Mouse (Mus musculus): ENCODE data around the gene Spata31d1d. TPM values are rescaled to one million over a fixed set of nuclear protein-coding genes. Genes with fewer than 3 reads are reported as not detected.
"Not testable (repeated sequence)": the region's sequence is repeated elsewhere in the genome, so short reads cannot be mapped to it uniquely, and the experiment has no call there.

Gene Spata31d1d
- total RNA-seq, 2 experiments from 2014 or later: not detected

GRCm38 (mm10) chr13:59735190-59735589, 3.6 kb upstream of the Spata31d1d start:
- intact Hi-C loops (cut with DNase I; ENCODE audit: low total_unique reads): no loop called here
- no peak for DNase-seq

- DNase-seq; intact Hi-C loops (cut with DNase I; ENCODE audit: low total_unique reads): not testable (repeated sequence)
Measured at GRCm38 (mm10) chr13:59734347-59734746, 2.8 kb upstream of the Spata31d1d start.

- intact Hi-C loops (cut with DNase I; ENCODE audit: low total_unique reads): no loop called here
- no peak for DNase-seq
Measured at GRCm38 (mm10) chr13:59733936-59734335, 2.4 kb upstream of the Spata31d1d start.

DNA sequence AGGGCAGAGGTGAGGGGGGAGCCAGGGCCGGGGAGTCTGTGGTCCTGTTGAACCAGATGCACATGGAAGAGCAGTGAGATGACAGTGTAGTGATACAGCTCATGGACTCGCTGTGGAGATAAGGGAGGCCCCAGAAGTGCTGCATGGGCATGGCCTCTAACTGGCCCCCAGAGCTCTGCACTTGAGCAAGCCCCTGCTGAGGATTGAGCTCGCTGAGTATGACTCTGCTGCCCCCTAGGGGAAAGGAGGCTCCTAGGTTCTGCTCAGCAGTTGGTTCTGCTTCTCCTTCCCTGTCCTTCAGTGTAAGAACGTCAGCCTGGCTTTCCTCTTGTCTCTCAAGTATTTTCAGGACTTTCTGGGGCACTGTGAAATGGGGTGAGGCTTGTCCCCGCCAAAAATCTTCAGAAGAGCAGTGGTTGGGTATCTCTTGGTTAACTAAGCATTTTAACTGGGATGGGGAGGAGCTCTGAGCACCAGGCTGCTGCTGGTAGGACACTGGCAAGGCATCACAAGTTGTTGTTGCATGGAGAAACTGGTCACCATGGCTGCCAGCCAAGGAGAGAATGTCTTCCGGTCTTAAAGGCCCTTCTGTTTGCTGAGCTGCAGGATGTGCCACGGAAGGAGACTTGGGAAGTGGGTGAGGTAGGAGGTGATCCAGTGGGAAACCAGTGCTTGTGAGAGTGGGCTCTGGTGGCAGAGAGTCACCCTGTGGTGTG, 3.0 kb downstream of the Spata31d1d start:
- intact Hi-C loops (cut with DNase I; ENCODE audit: low total_unique reads): loop anchor here (5.0 kb wide), 2 partner anchors 111 to 211 kb away; no protein-coding TSS in a partner anchor
- DNase-seq: peak; percentile 77

GRCm38 (mm10) chr13:59726139-59726867, 5.2 kb downstream of the Spata31d1d start:
- intact Hi-C loops (cut with DNase I; ENCODE audit: low total_unique reads): loop anchor here (5.0 kb wide), 2 partner anchors 109 to 209 kb away; no protein-coding TSS in a partner anchor
- DNase-seq: no peak

DNA sequence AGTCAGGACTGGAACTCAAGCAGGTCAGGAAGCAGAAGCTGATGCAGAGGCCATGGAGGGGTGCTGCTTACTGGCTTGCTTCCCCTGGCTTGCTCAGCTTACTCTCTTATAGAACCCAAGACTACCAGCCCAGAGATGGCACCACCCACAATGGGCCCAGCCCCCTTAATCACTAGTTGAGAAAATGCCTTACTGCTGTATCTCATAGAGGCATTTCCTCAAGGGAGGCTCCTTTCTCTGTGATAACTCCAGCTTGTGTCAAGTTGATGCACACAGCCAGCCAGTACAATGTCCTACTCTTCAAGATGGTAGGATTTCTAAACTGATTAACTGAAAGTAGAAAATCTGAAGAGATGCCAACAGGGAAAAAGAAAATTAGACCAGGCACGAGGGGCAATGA, 9.5 kb downstream of the Spata31d1d start:
- intact Hi-C loops (cut with DNase I; ENCODE audit: low total_unique reads); DNase-seq: not testable (repeated sequence)

DNA sequence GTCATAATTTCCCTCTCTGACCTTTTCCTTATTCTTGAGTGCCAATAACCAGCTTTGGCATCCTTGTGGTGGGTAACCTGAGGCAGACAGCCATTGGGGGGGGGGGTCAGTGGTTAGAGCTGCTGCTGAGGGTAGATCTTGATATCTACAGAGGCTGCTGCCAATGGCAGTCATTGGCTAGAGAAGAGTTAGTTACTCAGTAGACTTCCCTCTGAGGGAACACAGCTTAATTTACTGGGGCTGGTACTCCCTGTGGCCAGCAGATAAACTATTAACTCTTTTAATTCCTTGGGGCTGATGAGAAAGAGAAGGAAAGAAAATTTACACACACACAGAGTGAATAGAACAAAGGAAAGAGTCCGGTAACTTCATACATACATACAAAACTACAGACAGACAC, 12.1 kb downstream of the Spata31d1d start:
- no peak for DNase-seq
- intact Hi-C loops (cut with DNase I; ENCODE audit: low total_unique reads): no loop called here

DNA sequence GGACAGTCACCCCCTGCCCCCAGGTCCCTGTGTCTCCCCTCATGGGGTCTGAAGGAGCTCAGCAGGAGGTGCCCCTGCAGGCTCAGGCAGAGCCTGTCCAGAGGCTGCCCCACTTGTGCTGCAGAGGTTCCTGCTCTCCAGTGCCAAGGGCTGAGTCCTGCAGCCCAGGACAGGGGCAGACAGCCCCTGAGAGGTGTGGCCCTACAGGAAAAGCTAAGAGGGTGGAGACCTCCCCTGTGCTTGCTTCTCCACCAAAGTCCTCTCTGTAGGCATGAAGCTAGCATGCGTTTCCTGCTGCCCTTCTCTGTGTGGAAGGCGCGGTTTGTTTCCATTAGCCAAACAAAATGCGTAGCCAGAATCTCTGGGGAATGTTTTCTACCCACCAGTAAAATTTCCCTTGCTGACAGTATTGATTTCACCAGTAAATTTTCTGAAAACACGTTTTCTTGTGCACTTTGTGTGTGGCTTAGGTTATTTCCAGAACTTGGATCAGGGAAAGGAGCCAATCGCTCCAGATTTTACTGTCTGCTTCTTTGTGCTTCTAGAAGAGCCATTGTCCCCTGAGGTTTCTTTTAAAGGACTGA, 12.6 kb downstream of the Spata31d1d start:
- DNase-seq; intact Hi-C loops (cut with DNase I; ENCODE audit: low total_unique reads): not testable (repeated sequence)

- DNase-seq: no peak
- intact Hi-C loops (cut with DNase I; ENCODE audit: low total_unique reads): no loop called here
Measured at GRCm38 (mm10) chr13:59713710-59714109, 17.8 kb downstream of the Spata31d1d start.

- DNase-seq; intact Hi-C loops (cut with DNase I; ENCODE audit: low total_unique reads): not testable (repeated sequence)
Measured at GRCm38 (mm10) chr13:59711984-59712383, 19.6 kb downstream of the Spata31d1d start, which contains the start of gene Spata31d1b. TSS of gene Spata31d1b (plus strand) at chr13:59712284.

- DNase-seq: no peak
- intact Hi-C loops (cut with DNase I; ENCODE audit: low total_unique reads): no loop called here
Measured at GRCm38 (mm10) chr13:59710230-59710629, 21.3 kb downstream of the Spata31d1d start, which contains the start of gene Spata31d1a. TSS of gene Spata31d1a (minus strand) at chr13:59710330.

DNA sequence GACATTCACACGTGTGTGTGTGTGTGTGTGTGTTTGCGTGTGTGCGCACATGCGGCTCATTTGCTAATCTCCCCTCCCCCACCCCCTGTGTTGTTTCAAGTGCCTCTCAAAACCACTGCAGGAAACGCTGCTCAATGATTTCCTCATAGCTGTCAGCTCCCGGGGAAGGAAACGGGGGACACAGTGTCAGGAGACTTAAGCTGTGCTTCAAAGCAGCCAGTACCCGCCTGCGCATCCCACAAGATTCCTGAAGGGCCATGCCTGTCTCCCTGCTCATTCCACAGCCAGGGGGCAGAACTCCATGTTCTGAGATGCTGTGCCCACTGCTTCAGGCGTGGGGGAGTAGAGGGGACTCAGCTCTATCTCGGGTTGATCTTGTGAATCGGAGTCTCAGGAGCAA, 27.0 kb downstream of the Spata31d1d start:
- no peak for DNase-seq
- intact Hi-C loops (cut with DNase I; ENCODE audit: low total_unique reads): no loop called here

DNA sequence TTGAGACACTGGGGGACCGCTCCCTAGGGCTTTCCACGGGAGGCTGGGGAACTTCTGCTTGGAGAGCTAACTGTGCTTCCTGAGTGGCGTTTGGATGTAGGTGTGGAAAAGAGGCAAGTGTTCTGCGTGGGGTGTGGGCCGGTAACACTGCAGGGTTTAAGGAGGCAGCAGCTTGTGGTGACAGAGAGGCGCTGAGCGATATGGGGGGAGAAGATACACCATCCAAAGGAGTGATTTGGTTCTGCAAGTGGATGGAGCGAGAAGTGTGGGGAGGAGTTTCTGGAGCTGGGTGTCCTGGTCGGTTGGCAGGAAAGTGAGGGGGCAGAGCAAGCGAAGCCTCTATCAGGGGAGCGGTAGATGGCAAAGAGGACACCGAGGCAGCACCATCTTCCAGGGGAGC, 28.0 kb downstream of the Spata31d1d start:
- intact Hi-C loops (cut with DNase I; ENCODE audit: low total_unique reads): no loop called here
- no peak for DNase-seq

DNA sequence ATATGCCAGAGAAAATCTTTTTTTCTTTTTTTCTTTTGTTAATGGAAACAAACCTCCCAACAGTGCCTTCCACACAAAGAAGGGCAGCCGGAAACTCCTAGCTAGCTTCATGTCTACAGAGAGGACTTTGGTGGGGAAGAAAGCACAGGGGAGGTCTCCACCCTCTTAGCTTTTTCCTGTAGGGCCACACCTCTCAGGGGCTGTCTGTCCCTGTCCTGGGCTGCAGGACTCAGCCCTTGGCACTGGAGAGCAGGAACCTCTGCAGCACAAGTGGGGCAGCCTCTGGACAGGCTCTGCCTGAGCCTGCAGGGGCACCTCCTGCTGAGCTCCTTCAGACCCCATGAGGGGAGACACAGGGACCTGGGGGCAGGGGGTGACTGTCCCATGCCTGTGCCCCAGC, 31.4 kb downstream of the Spata31d1d start:
- intact Hi-C loops (cut with DNase I; ENCODE audit: low total_unique reads); DNase-seq: not testable (repeated sequence)

- intact Hi-C loops (cut with DNase I; ENCODE audit: low total_unique reads): no loop called here
- no peak for DNase-seq
Measured at GRCm38 (mm10) chr13:59699131-59699530, 32.4 kb downstream of the Spata31d1d start.

GRCm38 (mm10) chr13:59695781-59696180, 35.8 kb downstream of the Spata31d1d start:
- intact Hi-C loops (cut with DNase I; ENCODE audit: low total_unique reads): no loop called here
- no peak for DNase-seq

GRCm38 (mm10) chr13:59694008-59694407, 37.5 kb downstream of the Spata31d1d start, which contains the start of gene 4921517D22Rik:
TSS of gene 4921517D22Rik (minus strand) at chr13:59694108.
- DNase-seq: no peak
- intact Hi-C loops (cut with DNase I; ENCODE audit: low total_unique reads): no loop called here

DNA sequence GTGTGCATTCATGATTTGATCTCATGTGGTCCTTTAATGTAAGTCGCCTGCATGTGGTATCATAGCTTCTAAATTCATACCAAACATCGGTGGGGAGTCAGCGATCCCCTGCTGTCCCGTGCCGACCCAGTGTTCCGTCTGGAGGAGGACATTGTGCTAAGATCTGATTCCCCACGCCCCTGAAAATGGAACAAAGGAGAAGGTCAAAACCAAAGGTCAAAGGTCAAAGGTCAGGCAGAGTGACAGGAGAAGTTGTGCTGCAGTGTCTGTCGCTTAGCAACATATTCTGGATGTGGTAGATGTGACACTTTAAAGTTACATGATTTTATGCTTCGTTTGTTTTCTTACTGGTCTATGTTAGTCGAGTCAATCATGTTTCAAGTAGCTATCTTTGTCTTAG, 40.1 kb downstream of the Spata31d1d start:
- no peak for DNase-seq
- intact Hi-C loops (cut with DNase I; ENCODE audit: low total_unique reads): no loop called here

DNA sequence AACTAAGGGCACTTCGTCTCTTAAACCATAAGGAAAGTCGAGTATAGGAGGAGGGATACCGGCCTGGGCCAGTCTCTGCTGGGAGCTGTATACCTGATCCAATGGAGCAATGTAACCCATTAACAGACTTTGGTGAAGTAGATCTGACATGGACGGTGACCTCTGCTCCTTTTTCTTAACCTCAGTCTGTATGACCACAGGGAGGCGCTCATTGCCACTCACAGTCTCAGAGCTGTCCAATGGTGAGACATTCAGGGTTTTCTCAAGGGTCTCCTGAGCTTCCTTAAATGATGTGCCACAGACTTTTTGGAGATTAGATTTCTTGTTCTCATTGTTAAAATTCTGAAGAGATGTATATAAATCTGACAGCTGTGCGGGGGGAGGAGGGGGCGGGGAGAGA, 41.0 kb downstream of the Spata31d1d start:
- intact Hi-C loops (cut with DNase I; ENCODE audit: low total_unique reads): no loop called here
- no peak for DNase-seq

DNA sequence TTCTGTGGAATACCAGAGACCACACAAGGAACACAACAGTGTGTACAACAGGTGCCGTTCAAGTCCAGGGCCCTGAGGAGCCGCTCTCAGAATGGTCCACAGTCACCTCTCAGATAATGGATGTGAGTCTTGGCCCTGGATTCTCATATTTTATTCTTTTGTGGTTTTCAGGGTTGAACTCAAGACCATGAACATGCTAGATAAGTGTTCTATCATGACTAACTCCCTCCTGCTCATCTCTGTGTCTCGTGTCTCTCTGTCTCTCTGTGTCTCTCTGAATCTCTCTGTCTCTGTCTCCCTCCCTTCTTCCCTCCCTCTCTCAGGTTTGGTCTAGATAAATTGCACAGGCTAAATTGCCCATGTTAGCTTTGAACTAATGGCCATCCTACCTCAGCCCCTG, 41.7 kb downstream of the Spata31d1d start:
- intact Hi-C loops (cut with DNase I; ENCODE audit: low total_unique reads): no loop called here
- no peak for DNase-seq

All from gastrocnemius, postnatal 14 days (tissue).